Mouse (Mus musculus): ENCODE results near the gene Rreb1.

DNA sequence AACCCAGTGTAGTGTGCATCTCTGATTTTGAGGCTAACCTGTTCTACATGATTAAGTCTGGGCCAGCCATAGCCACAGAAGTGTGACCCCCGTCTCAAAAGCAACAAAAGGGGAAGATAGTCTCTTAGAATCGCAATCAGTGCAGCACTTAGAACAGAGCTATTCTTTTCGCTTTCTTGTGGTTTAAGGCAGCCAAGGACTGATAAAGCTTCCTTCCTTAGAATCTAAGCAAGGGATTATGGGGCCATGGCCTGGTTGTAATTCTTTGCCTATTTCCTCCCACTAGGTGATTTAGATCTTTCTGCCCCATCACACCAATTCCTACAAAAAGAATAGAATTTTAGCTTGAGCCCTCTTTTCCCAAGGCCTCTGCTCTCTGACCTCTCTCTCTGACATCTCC lies 135.8 kb downstream of the Rreb1 start:
- no peak for TF ChIP-seq CTCF (IDR thresholded peaks at IDR 0.05; ENCODE audit: low read depth, low read length)
- TF ChIP-seq EP300 (IDR thresholded peaks at IDR 0.05; ENCODE audit: insufficient read depth, low read depth, low read length): no peak

All from ES-Bruce4 (cell line).